Mouse (Mus musculus): Measurements from ENCODE around the gene Phc2.
A peak's percentile ranks its signal among the peaks of the same experiment; 100 is the strongest.

DNA sequence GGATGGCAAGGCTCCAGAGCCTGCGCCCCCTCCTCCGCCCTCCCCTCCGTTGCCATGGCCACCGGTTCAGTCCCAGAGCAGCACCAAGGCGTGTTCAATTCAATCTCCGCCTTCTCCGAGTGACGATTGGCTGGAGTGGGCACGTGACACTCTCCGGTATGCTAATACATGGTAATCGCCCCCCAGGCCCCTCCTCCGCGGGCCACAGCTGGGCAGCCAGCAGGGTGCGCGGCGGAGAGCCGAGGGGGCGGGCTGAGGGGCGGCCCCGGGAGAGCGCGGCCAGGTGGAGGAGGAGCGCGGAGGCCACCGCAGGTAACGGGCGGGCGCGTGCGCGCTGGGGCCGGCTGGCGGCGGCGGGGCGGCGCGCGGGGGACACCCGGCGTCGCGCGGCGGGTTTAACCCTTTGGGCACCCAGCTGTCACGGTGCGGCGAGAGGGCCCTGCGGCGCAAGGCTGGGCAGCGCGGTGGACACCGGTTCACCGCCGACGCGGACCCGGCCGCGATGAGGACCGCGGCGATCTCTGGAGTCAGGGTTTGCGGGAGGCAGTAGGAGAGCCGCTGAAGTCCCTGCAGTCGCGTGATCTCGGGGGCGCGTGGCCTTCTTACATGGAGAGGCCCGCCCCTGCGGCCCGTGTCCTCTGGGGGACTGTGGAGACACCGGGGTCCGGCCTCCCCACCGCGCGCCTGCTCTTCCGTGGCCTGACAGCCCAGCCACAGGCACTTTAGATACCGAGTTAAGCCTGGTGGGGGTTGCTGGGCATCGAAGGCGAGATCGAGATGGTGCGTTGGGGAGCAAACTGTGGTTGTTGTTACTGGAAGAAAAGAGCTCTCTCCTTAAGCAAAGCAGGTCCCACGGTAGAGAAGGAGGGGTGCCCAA lies at the start of gene Phc2:
- no peak for TF ChIP-seq POLR2A (IDR thresholded peaks at IDR 0.05; ENCODE audit: low read depth, low read length)
- 0 out of 2 replicates have a peak, but pooled peaks have one; percentile 10 for TF ChIP-seq CTCF (IDR thresholded peaks at IDR 0.05; ENCODE audit: extremely low read depth, insufficient read length, insufficient replicate concordance, low read depth, low read length)

All from small intestine, adult 2 months (tissue).